Mouse (Mus musculus): ENCODE measurements at regions not wholly inside any gene's neighbourhood (a gene's known extent, or its start where the extent isn't known, plus 50 kb on each side); places are given as distances from the start of the nearest gene placed in this dataset.

DNA sequence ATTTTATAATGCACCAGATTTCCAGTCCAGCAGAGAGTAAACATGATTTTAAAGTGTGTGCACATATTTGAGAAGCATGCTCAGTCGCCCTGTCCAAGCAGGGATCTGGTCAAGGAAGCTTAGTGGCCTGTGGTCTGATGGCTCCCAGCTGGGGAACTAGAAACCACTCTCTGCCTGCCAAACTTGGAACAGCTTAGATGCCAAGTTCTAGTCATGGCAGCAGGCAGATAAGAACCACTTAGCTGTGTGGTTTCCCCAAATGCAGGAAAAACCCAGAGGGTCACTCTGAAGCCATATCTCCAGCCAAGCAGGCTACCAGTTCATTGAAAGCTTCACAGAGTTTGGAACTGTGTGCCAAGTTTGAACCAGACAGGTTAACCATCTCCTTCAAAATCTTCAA lies 86.1 kb downstream of the Fam114a2 start:
- 33% methylated on average over 1 of the region's 1 CpGs for WGBS
- no peak for DNase-seq (ENCODE audit: low read depth, low spot score)

GRCm38 (mm10) chr11:57431886-57432285 lies 86.5 kb downstream of the Fam114a2 start:
- no peak for DNase-seq (ENCODE audit: low read depth, low spot score)

GRCm38 (mm10) chr11:57426046-57426805 lies 92.2 kb downstream of the Fam114a2 start:
- peak; percentile 1 for DNase-seq (ENCODE audit: low read depth, low spot score)
- WGBS: 55% methylated on average over 12 of the region's 12 CpGs

DNA sequence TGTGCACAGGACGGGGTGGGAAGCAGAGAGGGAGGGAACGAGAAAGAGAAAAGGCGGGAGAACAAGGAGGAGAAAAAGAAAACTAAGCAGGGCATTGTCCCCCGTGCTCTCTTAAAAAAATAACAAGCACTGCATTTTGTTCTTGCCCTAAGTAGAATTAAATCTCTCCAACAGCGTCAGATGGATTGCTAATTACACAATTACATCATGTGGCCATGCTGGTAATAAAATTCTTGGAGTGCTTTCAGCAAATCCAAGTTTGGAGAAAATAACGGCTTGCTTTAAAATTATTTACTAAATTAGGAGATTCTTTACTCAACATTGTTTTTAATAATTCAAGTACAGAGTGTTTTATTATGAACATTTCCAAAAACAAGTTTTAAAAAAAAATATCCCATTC lies 99.0 kb downstream of the Fam114a2 start:
- no peak for DNase-seq (ENCODE audit: low read depth, low spot score)
- 59% methylated on average over 6 of the region's 6 CpGs for WGBS

DNA sequence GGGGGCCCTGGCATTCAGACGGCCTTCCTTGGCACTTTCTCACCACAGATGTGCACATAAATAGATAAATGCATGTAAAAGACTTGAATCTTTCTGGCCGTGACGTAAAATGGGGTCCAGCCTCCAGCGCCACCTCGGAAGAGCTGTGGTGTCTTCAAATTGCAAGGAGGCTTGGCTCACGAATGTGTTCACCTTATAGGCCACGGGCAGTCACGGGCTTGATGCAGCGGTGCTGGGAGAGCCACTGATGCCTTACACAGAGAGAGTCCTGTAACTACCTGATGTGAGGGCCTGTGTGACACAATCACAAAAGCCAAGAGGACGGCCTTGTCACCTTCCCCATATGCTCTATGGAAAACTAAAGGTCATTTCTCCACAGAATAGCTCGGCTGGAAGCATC lies 102.4 kb downstream of the Fam114a2 start:
- DNase-seq (ENCODE audit: low read depth, low spot score): no peak
- 87% methylated on average over 11 of the region's 11 CpGs for WGBS

- WGBS: 48% methylated on average over 5 of the region's 5 CpGs
- no peak for DNase-seq (ENCODE audit: low read depth, low spot score)
Measured at GRCm38 (mm10) chr11:57415167-57415566, 103.2 kb downstream of the Fam114a2 start.

- DNase-seq (ENCODE audit: low read depth, low spot score): no peak
Measured at GRCm38 (mm10) chr11:57414697-57415096, 103.7 kb downstream of the Fam114a2 start.

DNA sequence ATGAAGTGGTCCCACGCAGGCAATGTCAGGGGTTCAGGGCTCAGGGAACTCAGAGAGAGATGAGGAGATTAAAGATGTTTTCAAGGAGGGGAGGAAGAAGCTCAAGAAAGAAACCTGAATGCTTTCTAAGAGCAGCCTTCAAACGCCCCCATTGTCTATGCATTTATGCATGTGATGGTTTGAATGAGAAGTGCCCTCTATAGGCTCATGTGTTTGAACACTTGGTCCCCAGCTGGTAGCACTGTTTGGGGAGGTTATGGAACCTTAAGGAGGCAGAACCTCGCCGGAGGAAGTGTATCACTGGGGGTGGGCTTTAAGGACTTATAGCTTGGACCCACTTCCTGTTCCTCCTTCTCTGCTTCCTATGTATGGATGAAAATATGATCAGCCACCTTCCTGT lies 105.1 kb downstream of the Fam114a2 start:
- WGBS: 78% methylated on average over 4 of the region's 4 CpGs
- no peak for DNase-seq (ENCODE audit: low read depth, low spot score)

More at GRCm38 (mm10) chr11:57414697-57415096, 103.7 kb downstream of the Fam114a2 start:
- WGBS: 46% methylated on average over 7 of the region's 7 CpGs

DNA sequence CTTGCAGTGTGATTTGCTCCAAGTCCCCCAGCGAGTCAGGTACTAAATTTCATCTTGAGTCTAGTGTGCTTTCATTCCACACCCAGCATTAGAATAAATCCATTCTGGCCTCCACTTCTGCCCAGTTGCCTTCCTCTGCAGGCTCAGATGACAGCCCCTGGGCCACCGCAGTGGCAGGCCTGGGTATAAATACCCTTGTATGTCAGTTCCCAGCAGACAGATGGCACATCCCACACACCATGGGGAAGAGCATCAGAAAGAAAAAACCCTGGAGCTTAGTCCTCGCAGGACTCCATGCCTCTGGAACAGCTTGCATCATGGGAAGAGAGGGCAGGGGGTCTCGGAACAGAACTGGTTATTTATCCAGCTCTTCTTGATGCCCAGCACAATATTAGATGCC lies 105.7 kb downstream of the Fam114a2 start:
- no peak for DNase-seq (ENCODE audit: low read depth, low spot score)
- 89% methylated on average over 4 of the region's 4 CpGs for WGBS

DNA sequence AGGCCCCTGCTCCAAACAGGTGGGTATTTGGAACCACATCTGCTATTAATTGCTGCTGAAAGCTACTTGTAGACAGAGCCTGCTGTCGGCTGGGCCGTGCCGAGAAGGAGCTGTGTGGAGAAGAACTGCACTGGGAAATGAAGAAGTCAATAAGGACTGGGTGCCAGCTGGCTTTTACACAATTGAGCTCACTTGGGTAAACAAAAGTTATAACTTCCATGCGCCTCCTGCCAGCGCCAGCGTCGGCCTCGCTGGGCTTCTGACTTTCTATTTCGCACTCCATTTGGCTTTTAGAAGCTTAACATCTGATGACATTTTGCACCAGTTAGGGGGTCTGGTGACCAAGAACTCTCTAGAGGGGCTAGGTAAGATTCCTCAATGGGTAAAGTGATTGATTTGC lies 114.2 kb downstream of the Fam114a2 start:
- peak; percentile 1 for DNase-seq (ENCODE audit: low read depth, low spot score)
- WGBS: 34% methylated on average over 9 of the region's 9 CpGs

DNA sequence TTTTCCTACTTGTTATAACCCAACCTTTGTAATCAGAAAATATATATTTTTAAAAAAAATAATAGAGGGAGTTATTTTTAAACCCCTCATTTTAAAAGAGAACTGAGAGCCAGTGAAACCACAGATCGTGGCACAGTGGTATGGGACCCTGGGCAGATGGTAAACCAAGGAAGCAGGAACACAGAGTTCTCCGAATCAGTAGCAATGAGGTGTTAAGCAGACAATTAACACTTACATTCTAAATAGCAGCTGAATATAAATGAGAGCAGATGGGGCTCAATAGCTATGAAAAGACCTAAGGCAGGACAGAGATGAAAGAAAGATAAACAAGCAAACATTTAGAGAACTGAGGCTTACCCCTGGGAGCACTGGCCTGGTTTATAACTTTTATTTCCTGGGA lies 116.8 kb downstream of the Fam114a2 start:
- WGBS: 52% methylated on average over 2 of the region's 2 CpGs
- DNase-seq (ENCODE audit: low read depth, low spot score): no peak

GRCm38 (mm10) chr11:57399366-57399765 lies 119.1 kb downstream of the Fam114a2 start:
- no peak for DNase-seq (ENCODE audit: low read depth, low spot score)
- 94% methylated on average over 1 of the region's 1 CpGs for WGBS

DNA sequence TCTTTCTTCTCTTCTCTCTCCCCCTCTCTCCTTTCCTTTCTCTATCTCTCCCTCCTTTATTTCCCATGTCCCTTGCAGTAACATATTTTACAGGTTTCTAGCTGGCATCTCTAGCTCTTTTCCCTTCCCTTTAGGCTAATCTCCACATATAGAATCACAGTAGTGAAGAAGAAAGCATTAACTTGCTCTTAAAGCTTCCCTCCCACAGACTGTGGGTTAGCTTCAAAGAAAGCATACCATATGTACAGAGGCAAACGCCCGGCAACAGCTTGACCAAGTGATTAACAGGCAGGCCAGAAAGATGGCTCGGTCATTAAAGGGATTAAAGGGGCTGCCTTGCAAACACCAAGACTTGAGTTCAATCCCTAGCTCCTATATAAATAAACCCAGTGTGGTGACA lies 122.0 kb downstream of the Fam114a2 start:
- 27% methylated on average over 3 of the region's 3 CpGs for WGBS
- DNase-seq (ENCODE audit: low read depth, low spot score): no peak

DNA sequence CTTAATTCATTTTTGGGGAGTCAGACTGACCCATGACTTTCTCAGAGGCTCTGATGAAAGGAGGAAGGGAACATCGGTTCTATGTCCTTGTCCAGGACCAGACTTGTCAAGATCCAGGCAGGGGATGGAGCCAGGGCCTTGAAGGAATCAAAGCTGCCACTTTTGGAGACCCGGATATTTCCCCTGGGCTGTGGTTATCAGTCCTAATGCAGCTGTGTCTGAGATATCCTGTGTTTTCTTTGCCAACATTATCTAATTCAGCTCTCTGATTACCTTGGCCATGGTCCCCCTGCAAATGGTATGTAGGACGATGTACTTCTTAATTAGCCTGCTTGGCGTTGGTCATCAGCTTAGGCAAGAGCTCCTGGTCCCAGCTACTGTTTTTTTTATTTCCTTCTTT lies 127.6 kb downstream of the Fam114a2 start:
- 81% methylated on average over 4 of the region's 4 CpGs for WGBS
- no peak for DNase-seq (ENCODE audit: low read depth, low spot score)
